Mouse (Mus musculus) frontal cortex, adult 2 months (tissue): Measurements from ENCODE around the gene Cdk6. TPM values are rescaled to one million over a fixed set of nuclear protein-coding genes. Genes with fewer than 3 reads are reported as not detected.

ENCODE experiments used
- DNase-seq, 2 experiments: peaks; one replicate each; pipeline ENCODE4 v3.0.0; 2022; ENCODE audit warnings: low spot score in 1 of 2; ENCODE audit errors: extremely low spot score in 1 of 2
- polyA plus RNA-seq: library from polyadenylated mRNA; depleted of rRNA; stranded (reverse); fragments of >200 nt; gene quantifications from 2 replicates; pipeline ENCODE4 v1.2.3, GENCODE M21; 2012

Cdk6 gene
- polyA plus RNA-seq, 1 experiment, result 1.7 TPM

GRCm38 (mm10) chr5:3479016-3479795, 137.9 kb downstream of the Cdk6 start:
- DNase-seq, result no peak

- no peak for DNase-seq
These were observed 139.5 kb downstream of the Cdk6 start for GRCm38 (mm10) chr5:3480637-3481395.

- DNase-seq, result no peak
These were observed 141.2 kb downstream of the Cdk6 start for GRCm38 (mm10) chr5:3482474-3482873.

- no peak for DNase-seq
These were observed 141.9 kb downstream of the Cdk6 start for GRCm38 (mm10) chr5:3483054-3483722.

- DNase-seq, result no peak
These were observed 145.4 kb downstream of the Cdk6 start for GRCm38 (mm10) chr5:3486579-3487282.

- DNase-seq, result no peak
These were observed 147.0 kb downstream of the Cdk6 start for GRCm38 (mm10) chr5:3488146-3488774.

- DNase-seq, result no peak
These were observed 149.1 kb downstream of the Cdk6 start for GRCm38 (mm10) chr5:3490358-3490757.

GRCm38 (mm10) chr5:3491084-3491483, 149.8 kb downstream of the Cdk6 start:
- no peak for DNase-seq

- DNase-seq, result no peak
These were observed 150.6 kb downstream of the Cdk6 start for GRCm38 (mm10) chr5:3491883-3492282.

- DNase-seq, result no peak
These were observed 151.7 kb downstream of the Cdk6 start for GRCm38 (mm10) chr5:3492776-3493636.

GRCm38 (mm10) chr5:3493968-3494367, 152.7 kb downstream of the Cdk6 start:
- no peak for DNase-seq

- DNase-seq, result no peak
These were observed 153.3 kb downstream of the Cdk6 start for GRCm38 (mm10) chr5:3494452-3495187.

GRCm38 (mm10) chr5:3497505-3497925, 156.2 kb downstream of the Cdk6 start:
- DNase-seq, result no peak

GRCm38 (mm10) chr5:3500298-3500697, 159.0 kb downstream of the Cdk6 start:
- DNase-seq, result no peak

GRCm38 (mm10) chr5:3500957-3501563, 159.8 kb downstream of the Cdk6 start:
- DNase-seq, result no peak

GRCm38 (mm10) chr5:3501564-3502001, 160.3 kb downstream of the Cdk6 start:
- no peak for DNase-seq

GRCm38 (mm10) chr5:3502610-3503350, 161.5 kb downstream of the Cdk6 start:
- DNase-seq, result peak in 1 of 2 experiments; percentile 26
